Mouse (Mus musculus) frontal cortex, postnatal 10 days (tissue): ENCODE measurements at regions not wholly inside any gene's neighbourhood (a gene's known extent, or its start where the extent isn't known, plus 50 kb on each side); places are given as distances from the start of the nearest gene placed in this dataset.

Experiments
- DNase-seq, 2 experiments: peaks; one replicate each; pipeline ENCODE4 v3.0.0; 2022; ENCODE audit warnings: low spot score in 2 of 2, mixed read lengths in 1 of 2

GRCm38 (mm10) chr14:61665815-61666214 lies 58.6 kb downstream of the Kcnrg start:
- DNase-seq = no peak

- no peak for DNase-seq
Observed at GRCm38 (mm10) chr14:61673184-61673583, 65.9 kb downstream of the Kcnrg start.

- no peak for DNase-seq
Observed at GRCm38 (mm10) chr14:61678107-61678506, 70.8 kb downstream of the Kcnrg start.

- peak; percentile 81 to 87 for DNase-seq
Observed at GRCm38 (mm10) chr14:61680818-61681707, 73.8 kb downstream of the Kcnrg start.

GRCm38 (mm10) chr14:61681708-61682701 lies 74.7 kb downstream of the Kcnrg start:
- DNase-seq = peak; percentile 82 to 84

- peak; percentile 61 to 67 for DNase-seq
Observed at GRCm38 (mm10) chr14:61682721-61683355, 75.6 kb downstream of the Kcnrg start.

- no peak for DNase-seq
Observed at GRCm38 (mm10) chr14:61683356-61683740, 76.1 kb downstream of the Kcnrg start.

GRCm38 (mm10) chr14:61683791-61684411 lies 76.6 kb downstream of the Kcnrg start:
- DNase-seq = no peak

- DNase-seq = no peak
Observed at GRCm38 (mm10) chr14:61684473-61685230, 77.4 kb downstream of the Kcnrg start.

- DNase-seq = no peak
Observed at GRCm38 (mm10) chr14:61685231-61685800, 78.1 kb downstream of the Kcnrg start.

- DNase-seq = no peak
Observed at GRCm38 (mm10) chr14:61686101-61686691, 78.9 kb downstream of the Kcnrg start.

GRCm38 (mm10) chr14:61686821-61687341 lies 79.6 kb downstream of the Kcnrg start:
- DNase-seq = peak in 1 of 2 experiments; percentile 29

GRCm38 (mm10) chr14:61687346-61688012 lies 80.2 kb downstream of the Kcnrg start:
- no peak for DNase-seq

- DNase-seq = no peak
Observed at GRCm38 (mm10) chr14:61688013-61688520, 80.8 kb downstream of the Kcnrg start.

GRCm38 (mm10) chr14:61688666-61689065 lies 81.4 kb downstream of the Kcnrg start:
- no peak for DNase-seq

- no peak for DNase-seq
Observed at GRCm38 (mm10) chr14:61689281-61689680, 82.0 kb downstream of the Kcnrg start.

- no peak for DNase-seq
Observed at GRCm38 (mm10) chr14:61689776-61690175, 82.5 kb downstream of the Kcnrg start.

GRCm38 (mm10) chr14:61691785-61692372 lies 84.6 kb downstream of the Kcnrg start:
- DNase-seq = no peak
